In genomic region chrX:57210591-57210990, GRCm38 (mm10) we compare ENCODE assay signal across 28 mouse cellular contexts. TPM values are rescaled to one million over a fixed set of nuclear protein-coding genes. Genes with fewer than 3 reads are reported as not detected.
"Had no signal": no experiment of that assay in that cellular context is flagged by ENCODE, and none has a peak within 500 bp of the region (broad histone marks: within the 10 kb centered on the region; RNA-seq: fewer than 3 reads in every experiment).

No protein-coding gene starts in this region.

- H3K9me3 ChIP-seq: kidney, embryonic 15.5 days; limb, embryonic 10.5 days; limb, embryonic 13.5 days; liver, embryonic 12.5 days; liver, embryonic 15.5 days; lung, embryonic 15.5 days; megakaryocyte, embryonic 14.5 days; midbrain, embryonic 10.5 days; midbrain, embryonic 13.5 days had no signal

- H3K4me1 ChIP-seq: kidney, embryonic 15.5 days; limb, embryonic 10.5 days; limb, embryonic 13.5 days; liver, embryonic 12.5 days; liver, embryonic 15.5 days; lung, embryonic 15.5 days; megakaryocyte, embryonic 14.5 days; midbrain, embryonic 10.5 days; midbrain, embryonic 13.5 days had no signal

- H3K4me3 ChIP-seq: kidney, embryonic 15.5 days; limb, embryonic 10.5 days; limb, embryonic 13.5 days; liver, embryonic 12.5 days; liver, embryonic 15.5 days; lung, embryonic 15.5 days; megakaryocyte, embryonic 14.5 days; midbrain, embryonic 10.5 days; midbrain, embryonic 13.5 days; myocyte had no signal

- H3K27ac ChIP-seq: kidney, embryonic 15.5 days; limb, embryonic 10.5 days; limb, embryonic 13.5 days; liver, embryonic 12.5 days; liver, embryonic 15.5 days; lung, embryonic 15.5 days; midbrain, embryonic 10.5 days; midbrain, embryonic 13.5 days; stomach, postnatal 0 days had no signal

- DNase-seq: kidney, adult 11 months; kidney, adult 8-10 months; kidney, postnatal 10 days; kidney, postnatal 36 days; liver; lung, adult 18-20 months; lung, postnatal 10 days; lung, postnatal 36 days had no signal

- H3K27me3 ChIP-seq: kidney, embryonic 15.5 days; limb, embryonic 13.5 days; liver, embryonic 12.5 days; liver, embryonic 15.5 days; lung, embryonic 15.5 days; midbrain, embryonic 13.5 days had no signal

- H3K36me3 ChIP-seq: kidney, embryonic 15.5 days; limb, embryonic 10.5 days; limb, embryonic 13.5 days; liver, embryonic 12.5 days; liver, embryonic 15.5 days; lung, embryonic 15.5 days; midbrain, embryonic 10.5 days; midbrain, embryonic 13.5 days had no signal

- ATAC-seq: liver, embryonic 12.5 days; midbrain, embryonic 13.5 days; midbrain, embryonic 16.5 days had no signal

- H3K9ac ChIP-seq: kidney, embryonic 15.5 days; limb, embryonic 13.5 days; liver, embryonic 12.5 days; liver, embryonic 15.5 days; lung, embryonic 15.5 days; midbrain, embryonic 13.5 days had no signal

- H3K4me2 ChIP-seq: kidney, embryonic 15.5 days; limb, embryonic 13.5 days; liver, embryonic 12.5 days; liver, embryonic 15.5 days; lung, embryonic 15.5 days; midbrain, embryonic 13.5 days had no signal

RNA-seq across cellular contexts. Expression of gene Cd40lg, which starts 1.4 kb away (rescaled TPM):
- total RNA-seq: layer of hippocampus, adult 18-20 months; layer of hippocampus, postnatal 14 days; left cerebral cortex, adult 8-10 months; left cerebral cortex, postnatal 14 days; monocyte, adult 5-6 weeks had no signal
- polyA plus RNA-seq: kidney, embryonic 15.5 days; limb, embryonic 10.5 days; limb, embryonic 13.5 days; liver, embryonic 12.5 days; liver, embryonic 15.5 days; lung, embryonic 15.5 days; midbrain, embryonic 10.5 days; midbrain, embryonic 13.5 days; midbrain, embryonic 16.5 days; myocyte; neural tube, embryonic 11.5 days; neural tube, embryonic 14.5 days; stomach, embryonic 14.5 days; stomach, postnatal 0 days had no signal
